Mouse (Mus musculus): ENCODE data around the gene Sobp. TPM values are rescaled to one million over a fixed set of nuclear protein-coding genes. Genes with fewer than 3 reads are reported as not detected.

The Sobp gene
- total RNA-seq, 1 experiment = 0.31 TPM

DNA sequence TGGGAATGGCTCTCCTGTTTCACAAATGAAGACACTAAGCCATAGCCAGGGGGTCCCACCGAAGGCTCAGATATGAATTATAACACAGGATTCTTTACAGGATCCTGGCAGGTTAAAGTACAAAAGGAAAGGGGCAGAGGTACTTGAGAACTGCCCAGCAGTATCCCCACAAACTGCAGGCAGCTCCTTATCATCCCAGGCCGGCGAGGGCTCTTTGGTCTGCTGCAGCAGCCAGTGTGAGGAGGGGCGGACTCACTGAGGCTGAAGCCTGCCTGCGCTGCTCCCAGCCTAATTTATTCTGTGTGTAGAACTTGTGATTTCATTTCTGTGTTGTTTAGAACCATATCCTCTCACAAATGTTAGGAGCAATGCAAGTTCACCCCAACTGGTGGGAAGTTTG is 79.8 kb downstream of the Sobp start:
- no peaks in the 10 kb centered on the region for H3K36me3 ChIP-seq (ENCODE audit: control insufficient read depth, insufficient read depth, low read length, poor library complexity, severe bottlenecking)
- H3K9ac ChIP-seq (ENCODE audit: insufficient read depth, low read depth, low read length, poor library complexity, severe bottlenecking) = no peak overlapping the region
- no peak overlapping the region for H3K27ac ChIP-seq (ENCODE audit: insufficient read depth, low read depth, low read length, poor library complexity, severe bottlenecking)
- H3K4me3 ChIP-seq (ENCODE audit: insufficient read depth in 1 of 2, low read depth in 1 of 2, low read length in 2 of 2, poor library complexity in 1 of 2, severe bottlenecking in 1 of 2) = no peak overlapping the region
- H3K9me3 ChIP-seq (ENCODE audit: control insufficient read depth, insufficient read depth, low read depth, low read length) = no peaks in the 10 kb centered on the region
- DNase-seq (ENCODE audit: low read depth, low spot score) = no peak
- no peaks in the 10 kb centered on the region for H3K4me1 ChIP-seq (ENCODE audit: control insufficient read depth in 2 of 2, insufficient read depth in 2 of 2, low read length in 2 of 2, poor library complexity in 1 of 2)
- in situ Hi-C loops (cut with MboI; ENCODE audit: low sequenced_read_pairs in 2 of 2, unreplicated experiment in 2 of 2) = no loop called here
- no peak for TF ChIP-seq MAFK (IDR thresholded peaks at IDR 0.05; ENCODE audit: insufficient read depth, low read depth, low read length)
- no peak for TF ChIP-seq CHD2 (IDR thresholded peaks at IDR 0.05; ENCODE audit: low read depth, low read length)
- TF ChIP-seq ZC3H11A (IDR thresholded peaks at IDR 0.05; ENCODE audit: borderline replicate concordance, low read depth, low read length) = no peak
- no peak for TF ChIP-seq ZNF384 (IDR thresholded peaks at IDR 0.05; ENCODE audit: low read depth, low read length)
- no peak for TF ChIP-seq HCFC1 (IDR thresholded peaks at IDR 0.05; ENCODE audit: borderline replicate concordance, insufficient read depth, low read length)

DNA sequence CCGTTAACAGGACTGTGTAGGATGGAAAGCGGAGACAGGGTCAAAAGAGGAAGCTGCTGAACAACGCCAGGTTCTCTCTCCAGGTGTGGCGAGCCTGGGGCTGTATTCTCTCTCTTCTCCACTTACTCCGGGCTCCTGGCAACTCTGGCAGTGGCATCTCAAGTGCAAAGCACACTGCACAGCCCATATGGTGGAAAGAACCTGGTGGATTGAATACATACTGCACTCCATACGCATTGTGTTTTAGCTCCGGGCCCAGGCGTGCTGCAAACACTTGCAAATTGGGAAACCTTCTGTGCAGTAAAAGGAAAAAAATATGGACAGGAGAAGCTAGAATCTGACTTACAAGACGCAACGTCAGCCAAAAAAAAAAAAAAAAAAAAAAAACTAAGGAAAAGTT is 80.9 kb downstream of the Sobp start:
- in situ Hi-C loops (cut with MboI; ENCODE audit: low sequenced_read_pairs in 2 of 2, unreplicated experiment in 2 of 2) = no loop called here
- DNase-seq (ENCODE audit: low read depth, low spot score) = no peak
- TF ChIP-seq ZC3H11A (IDR thresholded peaks at IDR 0.05; ENCODE audit: borderline replicate concordance, low read depth, low read length) = no peak
- no peak for TF ChIP-seq HCFC1 (IDR thresholded peaks at IDR 0.05; ENCODE audit: borderline replicate concordance, insufficient read depth, low read length)
- TF ChIP-seq ZNF384 (IDR thresholded peaks at IDR 0.05; ENCODE audit: low read depth, low read length) = no peak
- no peak for TF ChIP-seq CHD2 (IDR thresholded peaks at IDR 0.05; ENCODE audit: low read depth, low read length)
- TF ChIP-seq MAFK (IDR thresholded peaks at IDR 0.05; ENCODE audit: insufficient read depth, low read depth, low read length) = no peak
- Histone ChIP-seq H3K4me1 (ENCODE audit: control insufficient read depth in 2 of 2, insufficient read depth in 2 of 2, low read length in 2 of 2, poor library complexity in 1 of 2) (no peaks in the 10 kb centered on the region), H3K9me3 (ENCODE audit: control insufficient read depth, insufficient read depth, low read depth, low read length) (no peaks in the 10 kb centered on the region), H3K4me3 (ENCODE audit: insufficient read depth in 1 of 2, low read depth in 1 of 2, low read length in 2 of 2, poor library complexity in 1 of 2, severe bottlenecking in 1 of 2) (no peak overlapping the region), H3K36me3 (ENCODE audit: control insufficient read depth, insufficient read depth, low read length, poor library complexity, severe bottlenecking) (no peaks in the 10 kb centered on the region), H3K9ac (ENCODE audit: insufficient read depth, low read depth, low read length, poor library complexity, severe bottlenecking) (no peak overlapping the region), H3K27ac (ENCODE audit: insufficient read depth, low read depth, low read length, poor library complexity, severe bottlenecking) (no peak overlapping the region)

GRCm38 (mm10) chr10:43090040-43090439 is 84.3 kb downstream of the Sobp start:
- DNase-seq (ENCODE audit: low read depth, low spot score) = no peak
- H3K36me3 ChIP-seq (ENCODE audit: control insufficient read depth, insufficient read depth, low read length, poor library complexity, severe bottlenecking) = no peaks in the 10 kb centered on the region
- TF ChIP-seq HCFC1 (IDR thresholded peaks at IDR 0.05; ENCODE audit: borderline replicate concordance, insufficient read depth, low read length) = no peak
- TF ChIP-seq ZNF384 (IDR thresholded peaks at IDR 0.05; ENCODE audit: low read depth, low read length) = no peak
- no peak for TF ChIP-seq ZC3H11A (IDR thresholded peaks at IDR 0.05; ENCODE audit: borderline replicate concordance, low read depth, low read length)
- TF ChIP-seq CHD2 (IDR thresholded peaks at IDR 0.05; ENCODE audit: low read depth, low read length) = no peak
- TF ChIP-seq MAFK (IDR thresholded peaks at IDR 0.05; ENCODE audit: insufficient read depth, low read depth, low read length) = no peak
- H3K4me3 ChIP-seq (ENCODE audit: insufficient read depth in 1 of 2, low read depth in 1 of 2, low read length in 2 of 2, poor library complexity in 1 of 2, severe bottlenecking in 1 of 2) = no peak overlapping the region
- no peak overlapping the region for H3K9ac ChIP-seq (ENCODE audit: insufficient read depth, low read depth, low read length, poor library complexity, severe bottlenecking)
- in situ Hi-C loops (cut with MboI; ENCODE audit: low sequenced_read_pairs in 2 of 2, unreplicated experiment in 2 of 2) = no loop called here
- no peak overlapping the region for H3K27ac ChIP-seq (ENCODE audit: insufficient read depth, low read depth, low read length, poor library complexity, severe bottlenecking)
- no peaks in the 10 kb centered on the region for H3K9me3 ChIP-seq (ENCODE audit: control insufficient read depth, insufficient read depth, low read depth, low read length)
- no peaks in the 10 kb centered on the region for H3K4me1 ChIP-seq (ENCODE audit: control insufficient read depth in 2 of 2, insufficient read depth in 2 of 2, low read length in 2 of 2, poor library complexity in 1 of 2)

DNA sequence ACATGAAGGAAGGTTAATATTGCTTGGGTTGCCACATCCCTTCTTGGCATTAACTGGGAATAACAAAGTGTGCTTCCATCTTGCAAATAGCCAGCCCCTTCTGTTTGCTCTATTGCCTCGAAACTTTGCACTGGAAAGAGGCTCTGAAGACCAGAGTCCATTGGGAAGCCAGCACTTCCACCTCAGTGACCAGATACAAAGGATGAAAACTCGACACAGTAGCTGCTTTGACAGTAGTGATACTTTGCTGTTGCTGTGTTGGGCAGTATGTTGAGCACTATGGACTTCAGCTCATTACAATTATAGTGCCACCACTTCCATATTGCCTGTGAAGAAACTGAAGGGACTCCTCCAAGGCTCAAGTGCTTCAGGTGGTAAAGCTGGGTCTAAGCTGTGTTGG is 86.9 kb downstream of the Sobp start:
- Histone ChIP-seq H3K4me3 (ENCODE audit: insufficient read depth in 1 of 2, low read depth in 1 of 2, low read length in 2 of 2, poor library complexity in 1 of 2, severe bottlenecking in 1 of 2) (no peak overlapping the region), H3K36me3 (ENCODE audit: control insufficient read depth, insufficient read depth, low read length, poor library complexity, severe bottlenecking) (no peaks in the 10 kb centered on the region), H3K4me1 (ENCODE audit: control insufficient read depth in 2 of 2, insufficient read depth in 2 of 2, low read length in 2 of 2, poor library complexity in 1 of 2) (no peaks in the 10 kb centered on the region), H3K27ac (ENCODE audit: insufficient read depth, low read depth, low read length, poor library complexity, severe bottlenecking) (no peak overlapping the region), H3K9ac (ENCODE audit: insufficient read depth, low read depth, low read length, poor library complexity, severe bottlenecking) (no peak overlapping the region), H3K9me3 (ENCODE audit: control insufficient read depth, insufficient read depth, low read depth, low read length) (no peaks in the 10 kb centered on the region)
- in situ Hi-C loops (cut with MboI; ENCODE audit: low sequenced_read_pairs in 2 of 2, unreplicated experiment in 2 of 2) = no loop called here
- TF ChIP-seq CHD2 (IDR thresholded peaks at IDR 0.05; ENCODE audit: low read depth, low read length) = no peak
- no peak for TF ChIP-seq ZC3H11A (IDR thresholded peaks at IDR 0.05; ENCODE audit: borderline replicate concordance, low read depth, low read length)
- TF ChIP-seq MAFK (IDR thresholded peaks at IDR 0.05; ENCODE audit: insufficient read depth, low read depth, low read length) = no peak
- no peak for TF ChIP-seq ZNF384 (IDR thresholded peaks at IDR 0.05; ENCODE audit: low read depth, low read length)
- no peak for TF ChIP-seq HCFC1 (IDR thresholded peaks at IDR 0.05; ENCODE audit: borderline replicate concordance, insufficient read depth, low read length)
- DNase-seq (ENCODE audit: low read depth, low spot score) = no peak

DNA sequence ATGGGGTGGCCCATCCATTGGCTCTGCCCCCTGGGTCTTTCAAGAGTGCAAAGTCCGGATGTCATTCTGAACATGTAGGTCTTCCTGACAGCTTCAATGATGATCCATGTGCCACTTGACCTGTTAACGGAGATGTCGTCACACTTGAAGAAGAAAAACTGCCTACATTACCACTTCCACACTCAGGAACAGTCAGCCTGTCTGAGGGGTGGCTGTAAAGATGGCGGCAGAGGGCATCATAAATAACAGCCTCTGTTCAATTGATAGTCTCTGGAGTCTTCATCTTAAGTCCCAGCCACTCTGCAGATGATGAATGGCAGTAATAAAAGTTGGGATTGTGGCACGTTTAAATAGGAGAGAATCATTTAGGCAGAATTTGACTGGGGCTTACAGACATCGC is 87.4 kb downstream of the Sobp start:
- Histone ChIP-seq H3K9ac (ENCODE audit: insufficient read depth, low read depth, low read length, poor library complexity, severe bottlenecking) (no peak overlapping the region), H3K36me3 (ENCODE audit: control insufficient read depth, insufficient read depth, low read length, poor library complexity, severe bottlenecking) (no peaks in the 10 kb centered on the region), H3K9me3 (ENCODE audit: control insufficient read depth, insufficient read depth, low read depth, low read length) (no peaks in the 10 kb centered on the region), H3K4me1 (ENCODE audit: control insufficient read depth in 2 of 2, insufficient read depth in 2 of 2, low read length in 2 of 2, poor library complexity in 1 of 2) (no peaks in the 10 kb centered on the region), H3K4me3 (ENCODE audit: insufficient read depth in 1 of 2, low read depth in 1 of 2, low read length in 2 of 2, poor library complexity in 1 of 2, severe bottlenecking in 1 of 2) (no peak overlapping the region), H3K27ac (ENCODE audit: insufficient read depth, low read depth, low read length, poor library complexity, severe bottlenecking) (no peak overlapping the region)
- in situ Hi-C loops (cut with MboI; ENCODE audit: low sequenced_read_pairs in 2 of 2, unreplicated experiment in 2 of 2) = no loop called here
- DNase-seq (ENCODE audit: low read depth, low spot score) = no peak
- no peak for TF ChIP-seq ZC3H11A (IDR thresholded peaks at IDR 0.05; ENCODE audit: borderline replicate concordance, low read depth, low read length)
- TF ChIP-seq MAFK (IDR thresholded peaks at IDR 0.05; ENCODE audit: insufficient read depth, low read depth, low read length) = no peak
- TF ChIP-seq ZNF384 (IDR thresholded peaks at IDR 0.05; ENCODE audit: low read depth, low read length) = no peak
- TF ChIP-seq CHD2 (IDR thresholded peaks at IDR 0.05; ENCODE audit: low read depth, low read length) = no peak
- no peak for TF ChIP-seq HCFC1 (IDR thresholded peaks at IDR 0.05; ENCODE audit: borderline replicate concordance, insufficient read depth, low read length)
